Mouse (Mus musculus): ENCODE results near the gene Pdgfc.

DNA sequence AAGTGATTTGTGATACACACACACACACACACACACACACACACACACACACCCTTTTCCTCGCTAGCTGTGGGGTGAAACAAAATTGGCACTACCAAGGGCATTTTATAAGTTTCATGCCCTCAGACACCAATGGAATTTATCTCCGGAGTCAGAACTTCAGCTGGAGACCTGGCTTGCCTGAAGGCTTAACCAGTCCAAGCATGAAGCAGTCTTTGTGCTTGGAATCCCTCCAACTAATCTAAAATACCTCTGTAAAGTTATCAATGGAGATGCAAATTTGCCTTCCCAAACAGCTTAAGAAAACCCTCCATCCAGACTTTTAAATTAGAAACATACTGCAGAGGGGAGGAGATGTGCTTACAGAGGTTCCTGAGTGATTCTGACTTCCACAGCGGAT, 6.3 kb upstream of the Pdgfc start:
- TF ChIP-seq POLR2A (IDR thresholded peaks at IDR 0.05; ENCODE audit: extremely low read depth, insufficient read depth, low read length) (no peak), CTCF (IDR thresholded peaks at IDR 0.05; ENCODE audit: extremely low read depth, insufficient read depth, low read length) (no peak)

Measured in cortical plate, adult 2 months (tissue).